Mouse (Mus musculus) frontal cortex, postnatal 25 days (tissue): Measurements from ENCODE around the gene Ppp4r2.
A peak's percentile ranks its signal among the peaks of the same experiment; 100 is the strongest.

Experiments used
- DNase-seq, 2 experiments: peaks; one replicate each; pipeline ENCODE4 v3.0.0; 2022; ENCODE audit warnings: low spot score in 2 of 2

Ppp4r2 gene

DNA sequence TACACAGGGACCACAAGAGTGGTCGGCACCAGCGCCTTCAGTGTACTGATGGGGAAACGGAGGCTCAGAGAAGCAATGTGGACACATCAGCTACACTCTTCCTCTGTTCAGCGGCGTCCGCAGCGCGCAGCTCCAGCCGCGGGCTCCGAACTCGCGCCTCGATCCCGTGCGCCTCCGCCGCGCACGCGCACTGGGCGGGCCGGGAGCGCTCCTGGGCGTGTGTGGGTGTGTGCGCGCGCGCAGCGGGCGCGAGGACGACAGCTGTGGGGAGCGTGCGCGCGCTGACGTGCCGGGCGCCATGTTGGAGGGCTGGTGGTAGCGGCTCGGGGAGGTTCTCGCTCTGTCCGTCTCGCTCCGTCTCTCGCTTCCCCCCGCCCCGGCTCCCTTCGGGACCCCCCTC, at the start of gene Ppp4r2:
TSS of gene Ppp4r2 (plus strand) at position 268 of the 400 bp plus-strand sequence.
- DNase-seq = peak; percentile 76 to 85

- no peak for DNase-seq
Measured at GRCm38 (mm10) chr6:100787726-100788125, 45.7 kb upstream of the Ppp4r2 start.

GRCm38 (mm10) chr6:100789161-100789560, 44.3 kb upstream of the Ppp4r2 start:
- DNase-seq = no peak

GRCm38 (mm10) chr6:100792055-100792659, 41.3 kb upstream of the Ppp4r2 start:
- DNase-seq = no peak

DNA sequence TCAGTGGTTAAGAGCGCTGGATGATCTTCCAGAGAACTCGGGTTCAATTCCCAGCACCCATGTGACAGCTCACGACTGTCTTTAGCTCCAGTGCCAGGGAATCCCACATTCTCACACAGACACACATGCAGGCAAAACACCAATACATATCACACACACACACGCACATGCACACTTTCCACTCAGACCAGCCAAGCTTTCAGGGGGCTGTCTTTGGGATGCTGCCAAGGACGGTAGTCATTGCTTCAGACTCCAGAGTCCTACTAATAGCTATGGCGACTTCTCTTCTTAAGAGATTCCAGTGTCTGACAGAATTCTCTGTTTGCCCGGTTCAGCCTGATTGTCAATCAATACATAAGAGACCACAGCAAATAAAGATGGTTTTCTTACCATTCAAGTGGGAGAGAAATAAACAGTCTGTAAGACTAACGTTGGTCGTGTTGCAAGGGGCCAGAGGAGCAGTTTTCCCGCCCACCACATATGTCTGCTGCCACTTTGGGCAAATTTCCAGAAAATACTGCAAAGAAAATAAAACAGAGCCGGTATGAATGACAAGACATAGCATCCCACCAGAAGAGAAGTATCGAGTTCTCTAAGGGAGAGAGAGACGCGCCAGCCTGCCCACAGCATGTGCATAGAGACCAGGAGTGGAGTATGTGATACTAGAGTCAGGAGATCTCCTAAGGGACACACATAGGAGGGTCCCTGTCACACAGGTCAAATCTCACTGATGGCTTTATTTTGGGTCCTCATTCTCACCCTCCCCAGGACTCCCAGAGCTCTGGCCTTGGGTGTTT, 40.3 kb upstream of the Ppp4r2 start:
- DNase-seq = no peak

DNA sequence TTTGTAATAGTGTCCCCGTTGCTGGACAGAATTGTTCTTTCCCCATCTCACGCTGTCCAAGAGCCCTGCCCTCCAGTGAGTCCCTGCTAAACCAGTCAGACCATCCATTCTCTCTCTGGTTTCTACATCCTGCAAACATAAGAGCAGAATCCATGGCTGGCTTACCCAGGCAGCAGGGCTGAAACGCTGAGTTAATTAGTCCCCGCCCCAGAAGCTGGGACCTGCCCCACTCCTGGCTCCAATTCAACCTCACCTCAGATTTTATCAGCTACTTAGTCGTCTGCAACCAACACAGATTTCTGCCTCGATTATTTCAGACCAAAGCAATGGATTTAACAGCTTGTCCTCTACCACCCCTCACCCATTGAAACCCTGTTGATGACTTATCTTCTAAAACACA, 37.6 kb upstream of the Ppp4r2 start:
- no peak for DNase-seq

- DNase-seq = no peak
Measured at GRCm38 (mm10) chr6:100799290-100799689, 34.1 kb upstream of the Ppp4r2 start.

GRCm38 (mm10) chr6:100799766-100800165, 33.7 kb upstream of the Ppp4r2 start:
- no peak for DNase-seq

GRCm38 (mm10) chr6:100800497-100800955, 32.9 kb upstream of the Ppp4r2 start:
- DNase-seq = peak; percentile 12 to 34

- DNase-seq = no peak
Measured at GRCm38 (mm10) chr6:100802381-100803083, 30.9 kb upstream of the Ppp4r2 start.

GRCm38 (mm10) chr6:100803250-100803649, 30.2 kb upstream of the Ppp4r2 start:
- DNase-seq = no peak

GRCm38 (mm10) chr6:100807187-100807586, 26.2 kb upstream of the Ppp4r2 start:
- no peak for DNase-seq

- no peak for DNase-seq
Measured at GRCm38 (mm10) chr6:100807746-100808145, 25.7 kb upstream of the Ppp4r2 start.

DNA sequence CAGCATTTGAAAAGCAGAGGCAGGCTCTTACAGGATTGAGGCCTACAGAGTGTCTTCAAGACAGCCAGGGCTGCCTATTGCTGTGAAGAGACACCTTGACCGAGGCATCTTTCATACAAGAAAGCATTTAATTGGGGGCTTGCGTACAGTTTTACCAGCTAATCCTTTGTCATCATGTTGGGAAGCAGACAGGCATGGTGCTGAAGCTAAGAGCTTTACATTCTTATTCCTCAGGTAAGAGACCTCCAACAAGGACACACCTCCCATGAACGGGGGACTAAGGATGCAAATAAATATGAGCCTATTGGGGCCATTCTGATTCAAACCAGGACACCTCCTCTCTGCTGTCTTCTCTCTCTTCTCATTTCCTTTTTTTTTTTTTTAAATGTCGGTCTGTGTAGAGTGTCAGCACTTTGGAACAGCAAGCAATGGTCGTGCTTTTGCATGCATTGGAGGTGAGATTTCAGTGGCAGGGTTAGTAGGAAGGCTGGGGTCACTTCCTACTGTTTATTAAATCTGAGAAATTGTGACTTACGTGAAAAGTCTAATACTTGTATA, 25.1 kb upstream of the Ppp4r2 start:
- no peak for DNase-seq

DNA sequence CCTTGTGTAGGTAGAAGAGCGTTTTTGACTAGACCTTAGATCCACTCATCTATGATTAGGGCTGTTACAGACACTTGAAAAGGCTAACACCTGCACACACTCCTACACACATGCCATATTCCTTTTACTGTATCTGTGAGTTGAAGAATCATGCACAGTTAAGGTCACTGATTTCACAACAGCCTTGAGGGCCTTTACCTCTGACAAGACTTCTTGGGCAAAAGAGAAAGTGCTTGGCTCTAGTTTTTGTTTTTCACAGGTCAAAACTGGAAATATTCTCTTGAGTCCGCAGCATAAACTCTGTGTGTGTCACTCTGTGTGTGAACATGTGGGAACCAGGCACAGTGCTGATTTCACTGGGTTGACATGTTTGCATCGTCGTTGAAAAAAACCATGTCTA, 23.3 kb upstream of the Ppp4r2 start:
- no peak for DNase-seq

GRCm38 (mm10) chr6:100811731-100812130, 21.7 kb upstream of the Ppp4r2 start:
- DNase-seq = no peak

GRCm38 (mm10) chr6:100821367-100821766, 12.1 kb upstream of the Ppp4r2 start:
- no peak for DNase-seq

DNA sequence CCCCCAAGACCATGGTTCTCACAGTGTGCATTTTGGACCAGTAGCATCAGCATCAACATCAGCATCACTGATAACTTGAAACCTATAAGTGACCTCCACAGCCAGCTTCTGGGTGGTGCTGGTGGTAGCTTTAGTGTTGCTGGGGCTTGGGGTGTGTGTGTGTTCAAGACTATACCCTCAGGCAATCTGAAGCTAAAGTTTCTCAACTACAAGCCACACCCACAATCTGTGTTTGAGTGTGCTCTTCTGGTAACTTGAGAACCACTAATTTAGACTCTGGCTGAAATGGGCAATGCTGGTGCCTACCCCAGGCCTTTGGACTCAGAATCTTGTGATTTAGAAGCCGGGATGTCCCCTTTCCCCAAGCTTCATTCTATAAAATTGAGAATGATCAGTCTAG, 10.1 kb upstream of the Ppp4r2 start:
- DNase-seq = no peak

GRCm38 (mm10) chr6:100824381-100824965, 8.9 kb upstream of the Ppp4r2 start:
- no peak for DNase-seq

GRCm38 (mm10) chr6:100826046-100826445, 7.4 kb upstream of the Ppp4r2 start:
- DNase-seq = no peak

DNA sequence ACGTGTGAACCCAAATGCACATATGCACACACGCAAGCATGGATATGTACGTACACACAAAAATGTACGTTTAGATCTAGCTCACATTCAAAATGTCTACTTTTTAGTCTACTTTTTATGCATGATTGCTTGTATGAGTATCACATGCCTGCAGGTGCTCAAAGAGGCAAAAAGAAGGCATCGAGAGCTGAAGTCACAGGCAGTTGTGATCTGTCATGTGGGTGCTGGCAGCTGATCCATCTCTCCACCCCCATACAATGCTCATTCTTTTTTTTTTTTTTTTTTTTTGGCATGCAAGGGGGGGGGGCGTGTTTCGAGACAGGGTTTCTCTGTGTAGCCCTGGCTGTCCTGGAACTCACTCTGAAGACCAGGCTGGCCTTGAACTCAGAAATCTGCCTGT, 4.9 kb upstream of the Ppp4r2 start:
- no peak for DNase-seq

GRCm38 (mm10) chr6:100829770-100830169, 3.7 kb upstream of the Ppp4r2 start:
- DNase-seq = no peak
